Mouse (Mus musculus) retina, adult 2 months (tissue): ENCODE results near the gene Rph3a.

ENCODE experiments used
- DNase-seq: peaks from one replicate; pipeline ENCODE4 v3.0.0-alpha.2; 2012; ENCODE audit warnings: low read depth, low spot score

Gene Rph3a

DNA sequence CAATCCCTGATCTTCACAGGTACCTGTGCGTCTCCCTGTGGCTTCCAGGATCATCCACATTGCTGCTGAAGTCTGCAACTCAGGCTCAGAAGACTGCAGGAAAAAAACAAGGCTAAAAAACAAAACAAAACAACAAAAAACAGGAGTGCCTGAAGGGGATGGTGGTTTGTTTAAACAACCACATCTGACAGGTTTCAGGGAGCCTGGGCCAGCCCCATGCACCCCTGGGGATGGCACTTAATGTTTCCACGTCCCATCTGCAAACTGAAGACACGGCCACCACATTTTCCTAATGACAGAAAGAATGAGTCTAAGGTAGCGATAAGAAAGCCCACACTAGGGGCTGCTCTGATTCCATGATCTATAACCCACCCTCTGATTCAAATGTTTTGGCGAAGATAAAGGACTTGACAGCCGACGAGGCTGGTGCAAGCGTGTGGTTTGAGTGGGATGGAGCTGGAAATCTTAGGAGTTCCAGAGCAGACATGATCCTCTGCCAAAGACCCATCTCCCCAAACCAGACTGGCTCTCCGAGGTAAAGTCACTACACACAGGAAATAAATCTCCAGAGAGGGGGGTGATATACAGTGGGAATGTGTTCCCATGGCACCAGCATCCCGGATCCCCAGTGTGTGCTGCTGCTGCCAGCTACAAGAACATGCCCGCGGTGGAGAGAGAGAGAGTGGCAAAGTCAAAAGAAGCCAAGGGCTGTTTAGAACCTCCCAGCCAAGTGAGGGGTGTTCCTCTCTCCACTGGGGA, at the start of gene Rph3a:
Rph3a (minus strand) TSS at position 282 of the 759 bp plus-strand sequence.
- no peak for DNase-seq

DNA sequence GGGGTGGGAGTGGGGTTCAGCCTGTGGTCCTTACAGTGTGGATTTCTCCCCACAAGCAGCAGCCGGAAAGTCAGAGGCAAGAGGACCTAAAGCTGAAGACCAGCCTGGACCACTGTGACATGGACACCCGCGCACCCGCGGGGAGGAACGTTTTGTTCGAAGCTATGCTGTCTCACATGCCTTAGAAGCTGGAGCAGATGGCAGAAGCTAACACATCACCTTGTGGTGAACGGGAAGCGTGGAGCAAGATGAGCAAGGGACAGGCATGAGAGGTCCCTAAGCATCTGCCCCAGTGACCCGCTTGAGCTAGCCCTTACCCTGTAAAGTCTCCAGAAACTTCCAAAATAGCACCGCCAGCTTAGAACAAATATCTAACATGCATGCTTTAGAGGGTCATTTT, 48.4 kb upstream of the Rph3a start:
- DNase-seq: no peak

DNA sequence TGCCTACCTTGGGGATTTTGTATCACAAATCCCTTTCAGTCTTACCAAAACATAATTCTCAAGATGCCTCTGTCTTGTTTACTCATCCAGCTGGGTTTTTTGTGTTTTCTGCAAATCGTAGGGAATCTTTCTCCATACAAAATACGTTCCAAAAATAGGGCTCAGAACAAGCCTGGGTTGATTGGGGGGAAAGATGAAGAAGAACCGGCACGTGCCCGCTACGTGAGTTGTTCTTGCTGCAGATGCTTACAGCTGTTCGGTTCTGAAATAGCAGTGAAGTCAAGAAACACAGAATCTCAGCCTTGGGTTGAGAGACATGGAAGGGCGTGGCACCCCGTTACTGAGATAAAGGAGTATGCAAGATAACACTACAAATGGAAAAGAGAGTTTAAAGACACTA, 44.0 kb upstream of the Rph3a start:
- no peak for DNase-seq

DNA sequence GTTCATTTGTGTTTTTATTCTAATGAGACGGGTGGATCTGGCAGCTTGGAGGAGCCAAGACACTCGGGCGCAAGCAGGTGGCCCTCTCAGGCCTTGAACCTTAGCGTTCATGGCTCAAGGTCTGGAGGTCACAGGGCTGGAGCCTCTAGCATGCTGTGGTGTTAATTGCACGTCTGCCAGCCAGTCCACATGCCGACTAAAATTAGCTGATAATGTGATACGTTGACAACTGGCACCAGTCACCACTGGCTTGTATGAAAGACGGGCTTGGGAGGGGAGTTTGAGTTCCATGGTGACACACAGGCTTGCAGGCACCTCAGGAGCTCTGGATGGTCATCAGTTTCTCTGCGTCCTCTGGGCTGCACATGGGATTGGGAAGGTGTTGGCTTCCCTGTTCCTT, 31.9 kb upstream of the Rph3a start:
- no peak for DNase-seq

DNA sequence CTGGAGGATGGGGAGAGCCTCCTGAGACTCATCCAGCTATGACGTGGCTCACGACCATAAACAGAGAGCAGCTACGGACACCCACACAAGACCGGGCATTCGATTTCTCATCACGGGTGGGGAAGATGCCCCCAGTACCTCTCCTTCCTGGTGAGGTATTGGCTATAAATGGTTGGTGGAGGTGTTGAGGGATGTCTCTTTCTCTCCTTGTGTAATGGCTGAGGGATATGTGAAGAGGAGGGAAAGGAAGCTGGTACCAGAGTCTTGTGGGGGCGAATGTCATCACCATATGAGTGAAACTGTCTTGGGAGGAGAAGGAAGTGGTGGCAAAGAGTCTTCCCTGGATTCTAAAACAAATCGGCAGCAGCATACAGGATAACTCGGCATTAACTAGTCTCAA, 29.6 kb upstream of the Rph3a start:
- DNase-seq: no peak

DNA sequence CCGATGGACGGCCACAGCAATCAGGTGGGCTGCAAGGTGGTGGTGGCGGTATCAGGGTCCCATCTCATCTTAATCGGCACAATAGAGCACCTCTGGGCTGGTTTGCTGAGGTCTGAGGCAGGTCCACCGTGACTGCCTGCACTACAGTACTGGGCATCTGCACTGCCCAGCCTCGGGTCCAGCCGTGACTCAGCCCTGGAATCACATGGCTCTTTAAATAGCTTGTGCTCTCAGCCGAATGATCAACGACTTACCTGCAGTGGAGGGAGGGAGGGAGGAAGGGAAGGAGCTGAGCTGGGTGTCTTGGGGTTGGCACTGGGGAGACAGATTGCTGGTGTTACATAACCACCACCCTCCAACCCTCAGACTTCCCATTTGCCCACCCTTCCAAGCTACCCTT, 20.3 kb upstream of the Rph3a start:
- DNase-seq: no peak

DNA sequence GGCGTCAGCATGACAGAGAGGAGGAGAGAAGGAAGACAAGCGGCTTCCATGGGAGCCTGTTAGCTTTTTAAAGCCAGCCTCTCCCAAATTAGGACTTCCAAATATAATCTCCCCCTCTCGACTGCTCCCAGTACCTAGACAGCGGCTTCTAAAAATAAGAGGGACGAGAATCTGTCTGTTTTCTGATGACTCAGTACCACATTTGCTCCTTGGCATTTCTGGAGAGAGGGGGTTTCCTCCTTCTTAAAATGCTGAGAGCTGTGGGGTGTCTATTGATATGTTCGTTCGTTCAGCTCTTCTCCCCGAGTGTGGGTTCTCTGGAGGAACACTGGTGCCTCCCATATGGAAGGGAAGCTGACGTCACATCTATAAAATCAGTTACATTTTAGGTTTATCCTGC, 9.6 kb upstream of the Rph3a start:
- DNase-seq: no peak

DNA sequence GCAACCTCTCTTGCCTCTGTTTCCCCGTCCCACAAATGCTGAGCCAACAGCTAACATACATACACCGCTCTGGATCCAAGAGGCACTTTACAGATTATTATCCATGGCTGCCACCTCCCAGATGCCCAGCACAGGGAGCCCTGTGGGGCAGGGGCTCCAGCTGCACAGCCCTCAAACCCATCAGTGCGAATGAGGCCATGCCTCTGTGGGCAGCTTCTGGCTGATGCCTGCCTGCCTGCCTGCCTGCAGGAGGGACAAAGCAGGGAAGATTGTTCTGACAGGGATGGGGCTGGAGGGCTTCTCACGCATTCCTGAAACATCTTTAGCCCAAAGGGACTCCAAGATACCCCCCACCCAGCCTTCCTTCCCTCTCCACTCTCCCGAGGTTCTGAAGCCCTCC, 7.8 kb upstream of the Rph3a start:
- DNase-seq: no peak

DNA sequence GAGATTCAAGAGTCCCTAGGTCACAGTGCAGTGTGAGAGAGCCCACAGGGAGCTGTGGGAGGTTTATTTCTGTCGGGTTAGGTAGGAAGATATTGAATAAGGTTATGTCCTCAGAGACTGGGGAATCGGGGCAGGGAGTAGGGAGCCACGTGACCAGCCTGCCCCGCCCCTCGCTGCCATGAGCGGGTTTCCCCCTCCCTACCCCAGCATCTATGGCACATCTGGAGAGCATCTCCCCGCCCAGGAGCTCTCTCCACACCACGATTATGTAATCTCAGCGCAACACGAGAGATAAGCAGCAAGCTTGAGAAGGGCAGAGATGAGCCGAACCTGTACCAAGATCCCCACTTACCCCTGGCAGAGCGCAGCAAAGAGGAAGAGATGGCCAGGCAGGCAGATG, 6.5 kb upstream of the Rph3a start:
- DNase-seq: no peak

DNA sequence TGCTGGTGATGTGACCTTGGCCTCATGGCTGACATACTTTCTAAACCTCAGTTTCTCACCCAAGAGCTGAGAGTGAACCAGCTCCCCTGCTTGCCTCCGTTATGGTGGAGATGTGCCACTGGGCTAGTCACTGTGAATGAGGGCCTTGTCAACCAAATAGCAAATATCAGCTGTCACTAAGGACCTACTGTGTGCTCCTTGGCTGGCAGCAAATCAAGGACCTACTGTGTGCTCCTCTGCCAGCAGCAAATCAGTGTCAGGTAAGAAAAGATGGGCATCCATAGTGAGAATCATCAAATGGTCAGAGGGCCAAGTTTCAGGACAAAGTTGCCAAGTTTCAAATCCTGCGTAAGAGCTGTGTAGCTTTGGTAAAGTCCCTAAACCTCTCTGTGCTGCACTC, 4.6 kb upstream of the Rph3a start:
- no peak for DNase-seq

DNA sequence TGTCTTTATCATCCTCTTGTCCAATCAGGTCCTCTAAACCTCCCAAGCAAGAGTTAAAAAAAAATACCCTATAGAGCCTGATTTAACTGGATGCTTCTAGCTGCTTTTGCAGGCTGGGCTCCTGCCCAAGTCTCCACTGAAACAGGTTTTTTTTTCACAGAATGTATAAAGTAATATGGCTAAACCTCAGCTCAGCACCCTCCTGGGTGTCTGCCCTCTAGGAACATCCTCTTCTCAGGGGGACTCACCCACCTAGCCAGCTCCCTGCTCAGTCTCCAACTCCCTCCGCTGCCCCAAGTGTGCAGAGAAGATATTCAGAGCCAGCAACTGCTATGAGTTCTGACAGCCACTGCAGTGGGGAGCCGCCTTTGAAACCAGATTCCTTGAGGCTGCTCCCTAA, 2.1 kb upstream of the Rph3a start:
- DNase-seq: no peak

DNA sequence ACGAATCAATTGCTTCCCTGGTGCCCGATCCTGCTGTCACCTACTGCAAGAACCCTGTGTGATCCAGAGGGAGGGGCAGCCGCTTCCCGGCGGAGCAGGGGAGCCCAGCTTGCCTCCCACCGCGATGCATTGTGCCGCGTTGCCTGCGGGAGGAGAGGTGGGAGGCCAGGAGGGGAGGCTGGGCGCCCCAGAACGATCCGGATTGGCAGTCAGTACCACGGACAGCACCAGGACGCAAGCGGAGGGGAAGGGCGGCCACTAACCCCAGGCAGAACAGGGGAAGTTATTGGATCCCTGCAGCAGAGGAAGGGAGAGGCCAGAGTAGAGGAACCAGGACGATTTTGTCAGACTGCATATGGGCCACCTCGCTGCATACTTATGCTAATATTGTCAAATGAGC, 486 bp downstream of the Rph3a start:
- no peak for DNase-seq

DNA sequence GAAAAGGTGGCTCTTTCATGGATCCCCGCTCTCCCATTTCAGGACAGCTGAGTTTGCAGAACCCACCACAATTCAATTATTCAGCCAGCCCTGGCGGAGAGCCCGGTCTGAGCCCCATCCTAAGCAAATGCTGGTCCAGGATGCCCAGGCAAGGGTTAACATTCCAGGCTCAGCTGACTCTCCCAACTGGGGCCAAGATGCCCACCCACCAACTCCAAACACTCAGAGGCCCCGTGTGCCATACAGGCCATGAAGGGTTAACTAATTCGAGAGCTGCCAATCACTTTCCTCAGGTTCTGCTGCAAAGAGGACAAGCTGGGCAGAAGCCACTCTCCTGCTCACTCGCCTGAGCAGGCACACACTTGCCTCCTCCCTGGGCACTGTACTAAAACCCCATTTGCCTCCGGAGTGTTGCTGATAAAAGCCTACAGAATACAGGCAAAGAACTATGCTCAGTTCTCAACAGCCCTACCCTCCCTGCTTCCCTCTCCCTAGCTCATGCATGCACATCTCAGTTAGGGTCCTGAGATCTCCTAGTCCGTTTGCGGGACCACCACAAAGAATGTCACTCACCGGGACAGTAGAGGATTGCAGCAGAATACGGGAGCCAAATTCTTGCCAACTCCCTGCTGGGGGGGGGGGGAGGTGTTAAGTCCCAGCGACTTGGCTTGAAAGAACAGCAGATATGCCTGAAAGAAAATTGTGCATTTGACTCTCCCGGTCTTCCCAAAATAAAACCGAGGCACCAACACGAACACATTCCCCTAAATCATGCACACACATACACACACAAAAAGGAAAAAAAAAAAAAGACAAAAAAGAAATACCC, 1.3 kb downstream of the Rph3a start:
- DNase-seq: no peak

DNA sequence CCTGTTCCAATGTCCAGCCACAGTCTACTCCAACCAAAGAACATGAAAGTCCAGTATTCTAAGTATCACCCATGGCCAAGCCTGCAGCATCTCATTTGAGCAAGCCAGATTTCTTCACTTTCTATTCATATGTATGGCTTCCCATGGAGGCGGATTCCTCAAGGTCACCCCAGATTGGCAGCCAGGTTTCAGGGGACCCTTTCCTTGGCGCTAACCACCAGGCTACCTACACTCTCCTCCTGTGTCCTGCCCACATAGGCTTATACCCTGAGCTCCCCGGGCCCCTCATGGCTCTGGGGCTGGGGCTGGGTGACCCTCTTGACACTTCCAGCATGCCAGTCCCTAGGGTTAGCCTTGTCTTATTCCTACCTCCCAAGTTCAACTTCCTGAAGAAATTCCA, 2.3 kb downstream of the Rph3a start:
- no peak for DNase-seq

DNA sequence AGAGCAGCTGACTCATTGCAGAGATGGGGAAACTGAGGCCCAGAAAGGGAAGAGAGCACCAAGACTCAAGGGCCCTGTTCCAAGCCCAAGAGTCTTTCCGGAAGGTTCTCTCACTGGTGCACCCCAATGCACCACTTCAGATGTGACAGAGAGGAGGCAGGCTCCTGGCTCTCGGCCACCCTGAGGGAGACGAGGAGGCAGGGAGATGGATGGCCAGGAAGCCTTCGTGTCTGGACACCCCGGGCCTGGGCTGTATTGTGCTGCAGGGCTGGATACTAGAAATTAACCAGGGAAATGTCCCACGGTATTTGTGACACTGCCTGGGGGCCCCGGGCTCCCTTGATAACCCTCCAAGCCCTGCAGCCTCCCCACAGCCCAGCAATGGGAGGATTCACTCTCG, 2.8 kb downstream of the Rph3a start:
- DNase-seq: no peak

DNA sequence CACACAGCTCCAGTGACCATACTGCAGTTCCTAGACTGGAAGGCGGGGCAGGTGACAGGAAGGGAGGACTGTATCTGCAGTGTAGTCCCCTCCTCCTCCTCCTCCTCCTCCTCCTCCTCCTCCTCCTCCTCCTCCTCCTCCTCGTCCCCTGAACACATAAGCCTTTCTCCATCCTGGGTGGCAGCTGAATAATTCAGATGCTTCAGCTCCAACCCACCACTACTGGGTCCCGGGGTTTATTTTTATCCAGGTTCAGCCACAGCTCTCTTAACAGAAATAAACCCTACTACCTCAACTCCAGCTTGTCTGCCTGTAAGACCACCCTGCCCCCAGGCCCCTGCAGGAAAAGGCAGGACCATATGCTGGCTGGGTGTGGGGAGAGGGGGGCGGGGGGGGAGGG, 3.7 kb downstream of the Rph3a start:
- DNase-seq: no peak

DNA sequence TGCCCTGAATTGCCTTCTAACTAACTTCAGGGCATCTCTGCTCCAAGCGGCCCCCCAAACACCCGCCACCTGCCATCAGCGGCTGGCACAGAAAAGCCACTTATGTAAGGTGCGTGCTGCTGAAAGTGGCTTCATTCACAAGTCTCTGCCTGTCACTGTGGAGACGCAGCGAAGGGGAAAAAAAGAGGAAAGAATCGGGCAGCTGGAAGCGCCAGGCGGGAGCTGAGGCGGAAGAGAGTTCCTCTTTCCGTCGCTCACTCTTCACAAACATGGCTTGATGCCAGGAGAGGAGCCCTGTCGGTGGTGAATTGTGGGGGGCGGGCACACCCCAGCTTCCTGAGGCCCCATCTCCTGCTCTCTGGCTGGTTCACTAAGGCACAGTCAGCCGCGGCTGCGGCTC, 6.1 kb downstream of the Rph3a start:
- DNase-seq: no peak

DNA sequence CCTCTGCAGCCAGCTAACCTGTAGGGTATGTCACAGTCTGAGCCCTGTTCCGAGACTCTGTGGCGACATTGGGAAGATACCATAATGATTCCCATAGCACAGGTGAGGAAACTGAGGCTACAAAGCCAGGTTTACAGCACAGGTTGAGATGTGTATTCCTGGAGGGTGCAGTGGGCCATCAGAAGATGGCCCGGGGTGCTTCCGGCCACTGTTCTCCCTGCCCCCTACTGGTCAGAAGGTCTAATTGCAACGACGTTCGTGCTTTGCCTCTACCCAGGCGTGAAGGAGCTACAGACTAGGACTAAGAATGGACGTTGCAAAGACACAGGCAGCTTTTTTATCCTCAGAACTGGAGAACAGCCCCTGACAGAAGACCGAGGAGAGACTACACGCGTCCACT, 10.3 kb downstream of the Rph3a start:
- no peak for DNase-seq

DNA sequence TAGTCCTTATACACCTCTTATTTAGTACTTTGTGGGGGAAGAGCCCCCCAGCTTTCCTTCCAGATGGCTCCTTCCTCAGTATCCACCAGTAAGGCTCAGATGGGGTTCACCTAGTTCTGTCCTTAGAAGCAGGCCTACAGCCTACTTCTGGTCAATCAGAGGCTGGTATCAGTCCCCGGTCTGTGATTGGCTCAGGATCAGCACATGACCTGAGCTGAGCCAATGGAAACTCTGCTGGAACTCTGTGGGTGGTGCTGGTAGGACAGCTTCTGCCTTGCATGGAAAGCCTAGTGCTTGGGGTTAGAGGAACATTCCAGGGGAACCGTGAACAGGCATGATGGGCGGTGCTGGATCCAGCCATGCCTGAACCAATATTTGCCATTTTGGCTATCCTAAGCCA, 21.5 kb downstream of the Rph3a start:
- DNase-seq: no peak

DNA sequence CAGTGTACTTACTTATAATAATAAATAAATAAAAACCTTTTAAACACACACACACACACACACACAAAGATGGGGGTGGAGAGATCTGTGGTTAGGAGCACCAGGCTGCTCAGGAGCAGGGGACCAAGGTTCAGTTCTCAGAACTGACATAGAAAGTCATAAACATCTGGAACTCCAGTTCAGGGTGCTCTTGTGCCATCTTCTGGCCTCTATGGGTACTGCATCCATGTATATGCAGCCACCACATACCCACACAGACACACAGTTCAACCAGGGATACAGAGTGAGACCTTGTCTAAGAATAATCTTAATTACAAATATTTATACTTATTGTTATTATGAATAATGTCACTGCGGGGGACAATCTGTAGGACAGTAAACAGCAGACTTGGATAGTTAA, 26.9 kb downstream of the Rph3a start:
- DNase-seq: no peak

DNA sequence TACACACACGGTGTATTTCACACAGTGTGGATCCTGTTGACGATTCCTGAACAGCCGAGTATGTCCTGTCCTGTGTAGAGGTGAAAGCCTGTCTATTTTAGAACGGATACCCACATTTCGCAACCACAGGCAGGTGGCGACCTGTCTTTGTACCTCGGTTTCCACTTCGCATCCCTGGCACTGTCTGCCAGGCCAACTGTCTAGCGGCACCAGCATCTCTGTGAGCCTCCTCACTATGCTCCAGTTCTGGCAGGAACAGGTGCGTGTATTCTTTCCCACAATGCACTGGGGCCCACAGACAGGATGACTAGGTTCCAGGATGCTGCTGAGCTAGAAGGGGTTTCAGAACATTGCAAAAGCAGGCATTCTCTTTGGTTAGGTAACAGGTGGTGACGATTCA, 28.7 kb downstream of the Rph3a start:
- DNase-seq: no peak

DNA sequence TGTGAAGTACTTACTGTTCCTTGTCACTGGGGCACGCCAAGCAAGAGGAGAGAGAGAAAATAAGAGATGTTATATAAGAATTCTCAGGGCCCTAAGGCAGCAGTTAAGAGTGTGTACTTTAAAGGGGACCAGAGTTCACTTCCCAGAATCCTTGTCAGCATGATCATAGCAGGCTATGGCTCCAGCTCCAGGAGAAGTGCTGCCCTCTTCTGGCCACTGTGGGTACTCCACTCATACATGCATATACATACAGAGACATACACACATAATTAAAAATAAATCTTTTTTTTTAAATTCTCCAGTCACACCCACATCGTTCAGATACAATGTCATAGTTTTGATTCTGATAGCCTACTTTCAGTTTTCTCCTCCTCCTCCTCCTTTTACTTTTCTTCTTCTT, 29.8 kb downstream of the Rph3a start:
- DNase-seq: no peak

DNA sequence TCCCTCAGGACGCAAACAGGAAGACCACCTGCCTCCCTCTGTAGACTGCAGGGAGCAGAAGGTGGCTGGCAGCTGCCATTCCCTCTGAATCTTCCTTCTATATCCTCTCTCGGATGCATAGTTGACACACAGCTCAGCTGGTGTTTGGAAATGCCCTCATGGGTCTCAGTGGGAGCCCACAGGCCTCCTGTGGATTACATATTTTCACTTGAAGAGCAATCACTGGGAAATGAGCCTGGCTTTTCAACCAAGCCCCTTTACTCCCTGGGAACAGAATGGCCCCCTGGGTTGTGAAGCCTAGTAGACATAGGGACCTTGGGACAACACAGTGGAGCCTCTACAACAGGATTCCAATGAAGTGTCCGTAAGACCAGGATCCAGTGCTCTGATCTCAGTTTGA, 33.8 kb downstream of the Rph3a start:
- no peak for DNase-seq
